Mouse (Mus musculus): Measurements from ENCODE around the gene Rsph9. TPM values are rescaled to one million over a fixed set of nuclear protein-coding genes. Genes with fewer than 3 reads are reported as not detected.

Rsph9 gene
- total and polyA plus RNA-seq, 3 experiments = 0.29 TPM; not detected in 2

GRCm38 (mm10) chr17:46091351-46091750 lies 52.7 kb downstream of the Rsph9 start:
- Histone ChIP-seq H3K9ac (ENCODE audit: control insufficient read depth, low read depth, low read length, poor library complexity, severe bottlenecking) (no peak overlapping the region), H3K27ac (ENCODE audit: control insufficient read depth, low read depth, low read length) (no peak overlapping the region), H3K79me2 (ENCODE audit: control insufficient read depth, insufficient read depth, low read length, poor library complexity) (no peaks in the 10 kb centered on the region), H3K4me1 (ENCODE audit: control insufficient read depth in 1 of 2, insufficient read depth in 2 of 2, low read length in 2 of 2) (peaks cover 3 to 12% of the 10 kb centered on the region in 2 experiments; a peak in 2 of 4 replicates), H3K4me3 (ENCODE audit: control insufficient read depth in 1 of 2, insufficient read depth in 1 of 2, low read depth in 2 of 2, low read length in 2 of 2) (no peak overlapping the region), H3K9me3 (replicated peaks; ENCODE audit: insufficient read depth, low read length) (no peaks in the 10 kb centered on the region), H3K36me3 (ENCODE audit: control insufficient read depth in 1 of 2, insufficient read depth in 2 of 2, low read length in 2 of 2) (no peaks in the 10 kb centered on the region), H3K27me3 (ENCODE audit: control insufficient read depth in 1 of 2, insufficient read depth in 2 of 2, low read length in 2 of 2) (no peaks in the 10 kb centered on the region)
- no peak for DNase-seq (ENCODE audit: low read depth, low spot score)
- TF ChIP-seq EP300 (IDR thresholded peaks at IDR 0.05; ENCODE audit: low read depth in 1 of 2, low read length in 2 of 2) (no peak), ZKSCAN1 (IDR thresholded peaks at IDR 0.05; ENCODE audit: low read depth, low read length) (no peak), POLR2AphosphoS2 (IDR thresholded peaks at IDR 0.05; ENCODE audit: low read length) (no peak), ZNF384 (IDR thresholded peaks at IDR 0.05; ENCODE audit: low read depth, low read length) (no peak), MAFK (IDR thresholded peaks at IDR 0.05; ENCODE audit: borderline replicate concordance, low read depth, low read length) (no peak), MAX (IDR thresholded peaks at IDR 0.05; ENCODE audit: low read length) (no peak), RAD21 (IDR thresholded peaks at IDR 0.05; ENCODE audit: low read depth, low read length) (no peak), TBP (IDR thresholded peaks at IDR 0.05; ENCODE audit: low read depth, low read length) (no peak), GATA1 (IDR thresholded peaks at IDR 0.05; ENCODE audit: low read depth, low read length) (no peak), ETS1 (IDR thresholded peaks at IDR 0.05; ENCODE audit: low read depth, low read length) (no peak), NRF1 (IDR thresholded peaks at IDR 0.05; ENCODE audit: insufficient read depth, low read depth, low read length, poor library complexity, severe bottlenecking) (no peak), MXI1 (IDR thresholded peaks at IDR 0.05; ENCODE audit: low read depth, low read length) (no peak), GABPA (IDR thresholded peaks at IDR 0.05; ENCODE audit: low read depth, low read length) (no peak)

DNA sequence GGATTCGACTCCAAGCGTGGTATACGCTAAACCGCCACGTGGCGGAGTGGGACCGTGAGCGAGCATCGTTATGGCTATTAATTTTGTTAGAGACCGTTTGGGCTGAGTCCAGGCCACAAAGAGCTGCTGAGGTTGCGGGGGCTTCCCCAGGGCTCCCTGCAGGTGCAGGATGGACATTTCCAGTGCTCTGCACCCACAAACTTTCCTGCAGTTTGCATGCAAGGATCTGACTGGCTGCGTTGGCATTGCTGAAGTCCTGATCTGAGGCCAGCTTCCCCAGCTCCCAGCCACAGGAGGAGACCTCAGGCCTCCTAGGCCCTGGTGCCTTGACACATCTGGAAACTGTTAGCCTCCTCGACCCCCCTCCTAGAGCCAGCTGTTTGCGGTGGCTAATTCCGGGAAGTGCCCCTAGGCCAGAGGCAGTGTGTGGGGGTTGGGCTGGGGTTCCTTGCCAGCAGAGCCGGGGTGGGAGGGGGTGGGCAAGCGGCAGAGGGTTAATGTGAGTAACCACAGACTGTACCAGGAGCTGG lies 57.6 kb downstream of the Rsph9 start:
- Histone ChIP-seq H3K36me3 (ENCODE audit: control insufficient read depth in 1 of 2, insufficient read depth in 2 of 2, low read length in 2 of 2) (peaks cover 0 to 15% of the 10 kb centered on the region in 2 experiments; a peak in 2 of 4 replicates), H3K9me3 (replicated peaks; ENCODE audit: insufficient read depth, low read length) (no peaks in the 10 kb centered on the region), H3K9ac (ENCODE audit: control insufficient read depth, low read depth, low read length, poor library complexity, severe bottlenecking) (no peak overlapping the region), H3K27ac (ENCODE audit: control insufficient read depth, low read depth, low read length) (no peak overlapping the region), H3K79me2 (ENCODE audit: control insufficient read depth, insufficient read depth, low read length, poor library complexity) (no peaks in the 10 kb centered on the region; the same call in 1 of the 2 replicates), H3K4me1 (ENCODE audit: control insufficient read depth in 1 of 2, insufficient read depth in 2 of 2, low read length in 2 of 2) (peaks cover 16 to 27% of the 10 kb centered on the region in 2 experiments; a peak in 3 of 4 replicates), H3K4me3 (ENCODE audit: control insufficient read depth in 1 of 2, insufficient read depth in 1 of 2, low read depth in 2 of 2, low read length in 2 of 2) (no peak overlapping the region), H3K27me3 (ENCODE audit: control insufficient read depth in 1 of 2, insufficient read depth in 2 of 2, low read length in 2 of 2) (no peaks in the 10 kb centered on the region)
- no peak for DNase-seq (ENCODE audit: low read depth, low spot score)
- TF ChIP-seq EP300 (IDR thresholded peaks at IDR 0.05; ENCODE audit: low read depth in 1 of 2, low read length in 2 of 2) (no peak), SMC3 (IDR thresholded peaks at IDR 0.05; ENCODE audit: low read depth, low read length) (no peak), MEF2A (IDR thresholded peaks at IDR 0.05; ENCODE audit: extremely low read depth, insufficient replicate concordance, low read depth, low read length, poor library complexity, severe bottlenecking) (no peak), MYC (IDR thresholded peaks at IDR 0.05; ENCODE audit: low read depth, low read length) (no peak), USF2 (IDR thresholded peaks at IDR 0.05; ENCODE audit: borderline replicate concordance in 1 of 2, insufficient read depth in 1 of 2, low read depth in 1 of 2, low read length in 2 of 2) (no peak), MAX (IDR thresholded peaks at IDR 0.05; ENCODE audit: low read length) (no peak), NRF1 (IDR thresholded peaks at IDR 0.05; ENCODE audit: insufficient read depth, low read depth, low read length, poor library complexity, severe bottlenecking) (no peak), E2F4 (IDR thresholded peaks at IDR 0.05; ENCODE audit: borderline replicate concordance, low read depth, low read length) (no peak), USF1 (IDR thresholded peaks at IDR 0.05; ENCODE audit: low read depth, low read length) (no peak), SIN3A (IDR thresholded peaks at IDR 0.05; ENCODE audit: low read length) (no peak), POLR2AphosphoS5 (IDR thresholded peaks at IDR 0.05; ENCODE audit: borderline replicate concordance, low read depth, low read length) (no peak), GABPA (IDR thresholded peaks at IDR 0.05; ENCODE audit: low read depth, low read length) (no peak), JUND (IDR thresholded peaks at IDR 0.05; ENCODE audit: low read depth, low read length) (no peak), TCF12 (IDR thresholded peaks at IDR 0.05; ENCODE audit: low read depth, low read length) (no peak), TAL1 (IDR thresholded peaks at IDR 0.05; ENCODE audit: low read length) (no peak), KAT2A (conservative IDR thresholded peaks at IDR 0.05; ENCODE audit: low read depth, low read length) (no peak), RAD21 (IDR thresholded peaks at IDR 0.05; ENCODE audit: low read depth, low read length) (no peak), ZMIZ1 (IDR thresholded peaks at IDR 0.05; ENCODE audit: low read depth, low read length) (no peak)
